8 mouse cellular contexts compared by ENCODE assay signal in genomic region chr11:95384004-95384318, GRCm38 (mm10). TPM values are rescaled to one million over a fixed set of nuclear protein-coding genes. Genes with fewer than 3 reads are reported as not detected.
DNase-seq lines count a peak whose midpoint lies in the region; ATAC-seq and TF ChIP-seq lines count a peak whose summit lies in the region.

No protein-coding gene starts in this region.

- DNase-seq in liver, embryonic 11.5 days (ENCODE audit: low spot score): no peak
- no peak for DNase-seq in liver
- DNase-seq in embryonic facial prominence, embryonic 14.5 days (ENCODE audit: low spot score): no peak
- no peak for DNase-seq in cerebellum, adult 11-12 months
- DNase-seq in adrenal gland, adult (ENCODE audit: inconsistent age in 2 of 2, low spot score in 1 of 2): no peak
- DNase-seq in testis, postnatal 10 days (ENCODE audit: low spot score): no peak

- no peak for ATAC-seq in liver, embryonic 11.5 days (replicated peaks; ENCODE audit: low FRiP score)
- no peak; the same call in 1 of the 2 replicates for ATAC-seq in embryonic facial prominence, embryonic 14.5 days (ENCODE audit: low read depth)
- no peak for ATAC-seq in intestine, postnatal 0 days
- ATAC-seq in neural tube, embryonic 13.5 days (ENCODE audit: low read depth): no peak

- no peak for TF ChIP-seq CTCF in intestine, postnatal 0 days (IDR thresholded peaks at IDR 0.05; ENCODE audit: low read depth)

- H3K9ac ChIP-seq in liver, embryonic 11.5 days (ENCODE audit: low read depth, low read length): peak overlapping the region; percentile 92
- peak overlapping the region; percentile 87 for H3K9ac ChIP-seq in embryonic facial prominence, embryonic 14.5 days (ENCODE audit: low read depth, low read length)
- H3K9ac ChIP-seq in intestine, postnatal 0 days (ENCODE audit: low read depth, low read length): no peak overlapping the region
- no peak overlapping the region; the same call in 1 of the 2 replicates for H3K9ac ChIP-seq in neural tube, embryonic 13.5 days

- peak overlapping the region; percentile 83 for H3K4me2 ChIP-seq in liver, embryonic 11.5 days
- H3K4me2 ChIP-seq in embryonic facial prominence, embryonic 14.5 days (ENCODE audit: low read depth, low read length): peak overlapping the region; percentile 57
- peak overlapping the region; percentile 21; the same call in 1 of the 2 replicates for H3K4me2 ChIP-seq in intestine, postnatal 0 days (replicated peaks; ENCODE audit: low read depth)
- H3K4me2 ChIP-seq in neural tube, embryonic 13.5 days: peak overlapping the region; percentile 41

- no peaks in the 10 kb centered on the region for H3K9me3 ChIP-seq in liver, embryonic 11.5 days (ENCODE audit: control insufficient read depth, low read length)
- no peaks in the 10 kb centered on the region for H3K9me3 ChIP-seq in embryonic facial prominence, embryonic 14.5 days (ENCODE audit: control insufficient read depth, low read length)
- no peaks in the 10 kb centered on the region for H3K9me3 ChIP-seq in intestine, postnatal 0 days (ENCODE audit: control insufficient read depth)
- H3K9me3 ChIP-seq in neural tube, embryonic 13.5 days: no peaks in the 10 kb centered on the region

- H3K27me3 ChIP-seq in liver, embryonic 11.5 days (replicated peaks; ENCODE audit: control insufficient read depth, insufficient read depth, low read length): no peaks in the 10 kb centered on the region
- no peaks in the 10 kb centered on the region for H3K27me3 ChIP-seq in embryonic facial prominence, embryonic 14.5 days (replicated peaks; ENCODE audit: control insufficient read depth, insufficient read depth, low read length)
- H3K27me3 ChIP-seq in intestine, postnatal 0 days (replicated peaks; ENCODE audit: control insufficient read depth, insufficient read depth, low read length): no peaks in the 10 kb centered on the region
- no peaks in the 10 kb centered on the region for H3K27me3 ChIP-seq in neural tube, embryonic 13.5 days

- H3K36me3 ChIP-seq in liver, embryonic 11.5 days (ENCODE audit: control insufficient read depth, insufficient read depth, low read length): peaks cover 29% of the 10 kb centered on the region
- peaks cover 50% of the 10 kb centered on the region for H3K36me3 ChIP-seq in embryonic facial prominence, embryonic 14.5 days (ENCODE audit: control insufficient read depth, insufficient read depth, low read length)
- H3K36me3 ChIP-seq in intestine, postnatal 0 days (ENCODE audit: control insufficient read depth, insufficient read depth): peaks cover 29% of the 10 kb centered on the region
- H3K36me3 ChIP-seq in neural tube, embryonic 13.5 days: peaks cover 36% of the 10 kb centered on the region

- 36% methylated on average over 9 of the region's 9 CpGs for WGBS in liver, embryonic 11.5 days
- 41% methylated on average over 9 of the region's 9 CpGs for WGBS in embryonic facial prominence, embryonic 14.5 days
- 37% methylated on average over 9 of the region's 9 CpGs for WGBS in intestine, postnatal 0 days
- WGBS in neural tube, embryonic 13.5 days: 43% methylated on average over 9 of the region's 9 CpGs

- peak overlapping the region; percentile 85 for H3K4me3 ChIP-seq in liver, embryonic 11.5 days (ENCODE audit: low read depth, low read length)
- H3K4me3 ChIP-seq in embryonic facial prominence, embryonic 14.5 days (ENCODE audit: low read depth, low read length): peak overlapping the region; percentile 79
- no peak overlapping the region for H3K4me3 ChIP-seq in intestine, postnatal 0 days (ENCODE audit: low read depth, low read length)
- H3K4me3 ChIP-seq in neural tube, embryonic 13.5 days: peak overlapping the region; percentile 63

- peak overlapping the region; percentile 73 for H3K27ac ChIP-seq in liver, embryonic 11.5 days (ENCODE audit: low read depth, low read length)
- no peak overlapping the region for H3K27ac ChIP-seq in embryonic facial prominence, embryonic 14.5 days (replicated peaks; ENCODE audit: low read depth, low read length)
- H3K27ac ChIP-seq in intestine, postnatal 0 days (ENCODE audit: low read depth, low read length): no peak overlapping the region
- peak overlapping the region; percentile 92; the same call in 1 of the 2 replicates for H3K27ac ChIP-seq in neural tube, embryonic 13.5 days (replicated peaks)

- H3K4me1 ChIP-seq in liver, embryonic 11.5 days (replicated peaks; ENCODE audit: control insufficient read depth, insufficient read depth, low read length): peaks cover 6% of the 10 kb centered on the region
- H3K4me1 ChIP-seq in embryonic facial prominence, embryonic 14.5 days (ENCODE audit: control insufficient read depth, insufficient read depth, low read length): no peaks in the 10 kb centered on the region
- no peaks in the 10 kb centered on the region for H3K4me1 ChIP-seq in intestine, postnatal 0 days (replicated peaks; ENCODE audit: control insufficient read depth, insufficient read depth, low read length)
- peaks cover 17% of the 10 kb centered on the region for H3K4me1 ChIP-seq in neural tube, embryonic 13.5 days (replicated peaks)

RNA-seq across cellular contexts. Expression of gene Slc35b1, which starts 0.5 kb away (rescaled TPM):
- polyA plus RNA-seq in liver, embryonic 11.5 days (2014; fragmentation: Nextera tagmentation; extraction: Ambion mirVana): 78.8 and 86.8 TPM in 2 replicates
- 105 and 108 TPM in 2 replicates for polyA plus RNA-seq in embryonic facial prominence, embryonic 14.5 days (2014; fragmentation: Nextera tagmentation; extraction: Ambion mirVana)
- 130 and 144 TPM in 2 replicates for polyA plus RNA-seq in intestine, postnatal 0 days (2015; fragmentation: Nextera tagmentation; extraction: Ambion mirVana)
- 138 and 139 TPM in 2 replicates for polyA plus RNA-seq in neural tube, embryonic 13.5 days (2015; fragmentation: Nextera tagmentation; extraction: Ambion mirVana)

RNA-seq across cellular contexts. Expression of gene Spop, which starts 29.9 kb away (rescaled TPM):
- polyA plus RNA-seq in liver, embryonic 11.5 days (2014; fragmentation: Nextera tagmentation; extraction: Ambion mirVana): 88.1 and 92.4 TPM in 2 replicates
- 98.3 and 106 TPM in 2 replicates for polyA plus RNA-seq in embryonic facial prominence, embryonic 14.5 days (2014; fragmentation: Nextera tagmentation; extraction: Ambion mirVana)
- polyA plus RNA-seq in intestine, postnatal 0 days (2015; fragmentation: Nextera tagmentation; extraction: Ambion mirVana): 54.1 and 61.2 TPM in 2 replicates
- polyA plus RNA-seq in neural tube, embryonic 13.5 days (2015; fragmentation: Nextera tagmentation; extraction: Ambion mirVana): 201 and 211 TPM in 2 replicates

RNA-seq across cellular contexts. Expression of gene Fam117a, which starts 47.1 kb away (rescaled TPM):
- polyA plus RNA-seq in liver, embryonic 11.5 days (2014; fragmentation: Nextera tagmentation; extraction: Ambion mirVana): 41.3 and 44.9 TPM in 2 replicates
- 15.2 and 15.5 TPM in 2 replicates for polyA plus RNA-seq in embryonic facial prominence, embryonic 14.5 days (2014; fragmentation: Nextera tagmentation; extraction: Ambion mirVana)
- polyA plus RNA-seq in intestine, postnatal 0 days (2015; fragmentation: Nextera tagmentation; extraction: Ambion mirVana): 5.5 and 7.4 TPM in 2 replicates
- 3.2 and 3.7 TPM in 2 replicates for polyA plus RNA-seq in neural tube, embryonic 13.5 days (2015; fragmentation: Nextera tagmentation; extraction: Ambion mirVana)

Comparison
In these comparisons a context has a peak if more than half of its experiments do, and no peak if none do; other contexts are left out.
1. H3K27ac ChIP-seq: peak in liver, embryonic 11.5 days (single experiment) and neural tube, embryonic 13.5 days (single experiment); none in embryonic facial prominence, embryonic 14.5 days (single experiment) and intestine, postnatal 0 days (single experiment).
2. H3K4me2 ChIP-seq: peak in every context shown above with its lines; median percentile 83 in liver, embryonic 11.5 days; 57 in embryonic facial prominence, embryonic 14.5 days; 41 in neural tube, embryonic 13.5 days; 21 in intestine, postnatal 0 days.
3. H3K9ac ChIP-seq: peak in liver, embryonic 11.5 days (single experiment) and embryonic facial prominence, embryonic 14.5 days (single experiment); none in intestine, postnatal 0 days (single experiment) and neural tube, embryonic 13.5 days (single experiment).